Mouse (Mus musculus): ENCODE data around the gene Fignl2. TPM values are rescaled to one million over a fixed set of nuclear protein-coding genes. Genes with fewer than 3 reads are reported as not detected.

Fignl2 gene
- polyA plus RNA-seq, 1 experiment, result 0.86 TPM

DNA sequence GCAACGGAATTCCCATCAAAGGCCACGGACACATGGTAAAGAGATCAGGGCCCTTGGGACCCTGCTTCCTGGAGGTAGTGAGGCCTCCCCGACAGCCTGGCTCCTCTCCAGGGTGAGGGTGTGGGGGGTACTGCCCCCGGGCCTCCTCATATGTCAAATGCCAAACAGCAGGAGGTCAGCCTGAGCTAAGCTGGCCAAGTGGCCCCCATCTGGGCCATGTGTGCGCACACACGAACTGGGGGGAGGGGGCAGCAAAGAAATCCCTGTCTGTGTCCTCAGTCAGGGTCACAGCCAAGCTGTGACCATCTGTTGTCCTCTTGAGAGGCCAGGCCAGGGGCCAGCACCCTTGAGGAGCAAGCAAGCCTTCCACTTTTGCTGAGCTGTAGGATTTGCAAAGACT is 13.3 kb downstream of the Fignl2 start:
- Histone ChIP-seq H3K36me3 (ENCODE audit: control insufficient read depth, insufficient read depth, low read length) (no peaks in the 10 kb centered on the region), H3K27me3 (ENCODE audit: control insufficient read depth, insufficient read depth, low read length) (no peaks in the 10 kb centered on the region), H3K27ac (ENCODE audit: control insufficient read depth, insufficient read depth, low read length) (no peak overlapping the region), H3K4me3 (ENCODE audit: control insufficient read depth, insufficient read depth, low read length) (no peak overlapping the region), H3K4me1 (replicated peaks; ENCODE audit: control insufficient read depth, insufficient read depth, low read length) (no peaks in the 10 kb centered on the region)
- DNase-seq, result no peak
- WGBS, result 88% methylated on average over 6 of the region's 6 CpGs
- TF ChIP-seq POLR2A (IDR thresholded peaks at IDR 0.05; ENCODE audit: control insufficient read depth, extremely low read depth, insufficient read depth, low read length, poor library complexity) (no peak), CTCF (IDR thresholded peaks at IDR 0.05; ENCODE audit: borderline replicate concordance, control insufficient read depth, extremely low read depth, insufficient read depth, low read length, poor library complexity) (no peak)

DNA sequence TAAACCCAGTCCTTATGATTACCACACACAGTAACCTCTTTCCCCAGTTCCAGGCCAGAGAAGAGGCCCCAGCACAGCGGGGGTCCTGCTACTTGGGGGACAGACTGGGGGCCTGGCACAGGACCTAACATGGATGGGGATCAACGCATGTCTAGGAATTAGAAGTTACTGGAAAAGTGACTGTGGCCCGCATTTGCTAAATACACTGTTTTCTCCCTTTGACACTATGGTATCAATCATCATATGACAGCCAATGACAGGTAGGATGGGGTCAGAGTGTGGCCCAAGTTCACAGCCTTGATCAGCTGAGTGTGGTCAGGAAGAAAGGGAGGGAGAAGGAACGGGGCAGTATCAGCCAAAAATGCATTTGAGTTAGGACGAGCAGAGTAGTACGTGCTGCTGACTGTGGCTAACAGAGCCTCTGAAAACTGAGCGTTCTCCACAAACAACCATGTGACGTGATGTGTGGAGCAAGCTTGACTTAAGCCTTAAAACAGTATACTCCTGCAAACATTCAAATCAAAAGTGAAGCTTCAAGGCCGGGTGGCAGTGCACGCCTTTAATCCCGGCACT is 18.0 kb downstream of the Fignl2 start:
- Histone ChIP-seq H3K27ac (ENCODE audit: control insufficient read depth, insufficient read depth, low read length) (no peak overlapping the region), H3K4me1 (replicated peaks; ENCODE audit: control insufficient read depth, insufficient read depth, low read length) (no peaks in the 10 kb centered on the region), H3K27me3 (ENCODE audit: control insufficient read depth, insufficient read depth, low read length) (no peaks in the 10 kb centered on the region; the same call in 1 of the 2 replicates), H3K36me3 (ENCODE audit: control insufficient read depth, insufficient read depth, low read length) (no peaks in the 10 kb centered on the region), H3K4me3 (ENCODE audit: control insufficient read depth, insufficient read depth, low read length) (no peak overlapping the region)
- no peak for DNase-seq
- no peak for TF ChIP-seq POLR2A (IDR thresholded peaks at IDR 0.05; ENCODE audit: control insufficient read depth, extremely low read depth, insufficient read depth, low read length, poor library complexity)
- TF ChIP-seq CTCF (IDR thresholded peaks at IDR 0.05; ENCODE audit: borderline replicate concordance, control insufficient read depth, extremely low read depth, insufficient read depth, low read length, poor library complexity), result no peak
- WGBS, result 90% methylated on average over 11 of the region's 11 CpGs

DNA sequence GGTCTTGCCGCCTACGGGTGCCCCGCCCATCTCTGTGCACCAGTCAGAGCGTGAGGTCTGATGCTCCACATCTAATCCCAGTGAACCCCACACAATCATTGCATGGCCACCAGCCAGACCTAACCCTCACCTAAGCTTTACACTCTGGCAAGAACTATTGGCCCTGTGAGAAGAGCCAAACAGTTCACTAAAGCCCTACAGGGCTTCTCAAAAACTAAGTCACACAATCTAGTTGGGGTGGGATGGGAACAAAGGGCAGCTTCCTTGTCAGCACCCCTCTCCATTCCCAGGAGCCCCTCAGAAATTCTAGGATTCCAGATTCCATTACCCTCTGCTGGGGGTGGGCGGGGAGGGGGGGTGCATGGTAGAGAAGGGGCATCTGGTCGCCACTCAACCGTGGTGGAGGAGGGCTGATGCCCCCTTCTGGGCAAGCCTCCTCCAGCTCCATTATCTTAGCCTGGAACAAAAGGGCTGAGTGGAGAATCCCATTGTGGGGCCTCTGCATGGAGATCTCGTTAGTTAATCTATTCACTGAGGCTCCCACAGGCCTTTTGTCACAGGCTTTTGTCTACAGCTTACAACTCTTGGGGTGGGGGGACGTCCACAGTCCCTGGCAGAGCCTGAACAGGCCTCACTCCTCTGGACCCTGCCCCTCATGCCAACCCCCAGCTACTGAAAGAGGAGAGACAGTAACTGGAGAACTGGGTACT is 18.6 kb downstream of the Fignl2 start:
- WGBS, result 80% methylated on average over 9 of the region's 9 CpGs

DNA sequence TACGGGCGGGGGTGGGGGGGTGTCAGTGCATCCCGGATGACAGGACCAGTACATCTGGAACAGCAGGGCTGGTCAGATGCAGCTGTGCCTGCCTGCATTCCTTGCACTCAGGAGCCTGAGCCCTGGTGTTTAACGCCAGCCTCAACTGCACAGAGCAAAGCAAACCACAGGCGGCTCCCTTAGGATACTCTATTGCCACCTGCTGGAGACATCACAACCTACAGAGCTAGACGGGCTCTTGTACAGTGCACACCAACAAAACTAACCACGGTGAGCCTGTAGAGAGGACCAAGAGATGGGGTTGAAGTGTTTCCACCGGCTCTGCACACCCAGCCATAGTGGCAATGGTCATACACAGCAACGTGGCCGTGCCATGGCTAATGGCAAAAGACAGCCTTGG is 22.1 kb downstream of the Fignl2 start:
- no peaks in the 10 kb centered on the region for H3K4me1 ChIP-seq (replicated peaks; ENCODE audit: control insufficient read depth, insufficient read depth, low read length)
- TF ChIP-seq POLR2A (IDR thresholded peaks at IDR 0.05; ENCODE audit: control insufficient read depth, extremely low read depth, insufficient read depth, low read length, poor library complexity) (no peak), CTCF (IDR thresholded peaks at IDR 0.05; ENCODE audit: borderline replicate concordance, control insufficient read depth, extremely low read depth, insufficient read depth, low read length, poor library complexity) (no peak)
- no peak overlapping the region for H3K4me3 ChIP-seq (ENCODE audit: control insufficient read depth, insufficient read depth, low read length)
- no peak overlapping the region for H3K27ac ChIP-seq (ENCODE audit: control insufficient read depth, insufficient read depth, low read length)
- no peaks in the 10 kb centered on the region for H3K36me3 ChIP-seq (ENCODE audit: control insufficient read depth, insufficient read depth, low read length)
- WGBS, result 42% methylated on average over 10 of the region's 10 CpGs
- peak; percentile 42 for DNase-seq
- H3K27me3 ChIP-seq (ENCODE audit: control insufficient read depth, insufficient read depth, low read length), result peaks cover 10% of the 10 kb centered on the region; the same call in 1 of the 2 replicates

More for the DNA sequence above, 18.6 kb downstream of the Fignl2 start:
- no peak for DNase-seq
- TF ChIP-seq CTCF (IDR thresholded peaks at IDR 0.05; ENCODE audit: borderline replicate concordance, control insufficient read depth, extremely low read depth, insufficient read depth, low read length, poor library complexity) (no peak), POLR2A (IDR thresholded peaks at IDR 0.05; ENCODE audit: control insufficient read depth, extremely low read depth, insufficient read depth, low read length, poor library complexity) (no peak)
- H3K4me1 ChIP-seq (replicated peaks; ENCODE audit: control insufficient read depth, insufficient read depth, low read length), result no peaks in the 10 kb centered on the region
- H3K27me3 ChIP-seq (ENCODE audit: control insufficient read depth, insufficient read depth, low read length), result no peaks in the 10 kb centered on the region; the same call in 1 of the 2 replicates
- H3K36me3 ChIP-seq (ENCODE audit: control insufficient read depth, insufficient read depth, low read length), result no peaks in the 10 kb centered on the region
- no peak overlapping the region for H3K27ac ChIP-seq (ENCODE audit: control insufficient read depth, insufficient read depth, low read length)
- H3K4me3 ChIP-seq (ENCODE audit: control insufficient read depth, insufficient read depth, low read length), result no peak overlapping the region

DNA sequence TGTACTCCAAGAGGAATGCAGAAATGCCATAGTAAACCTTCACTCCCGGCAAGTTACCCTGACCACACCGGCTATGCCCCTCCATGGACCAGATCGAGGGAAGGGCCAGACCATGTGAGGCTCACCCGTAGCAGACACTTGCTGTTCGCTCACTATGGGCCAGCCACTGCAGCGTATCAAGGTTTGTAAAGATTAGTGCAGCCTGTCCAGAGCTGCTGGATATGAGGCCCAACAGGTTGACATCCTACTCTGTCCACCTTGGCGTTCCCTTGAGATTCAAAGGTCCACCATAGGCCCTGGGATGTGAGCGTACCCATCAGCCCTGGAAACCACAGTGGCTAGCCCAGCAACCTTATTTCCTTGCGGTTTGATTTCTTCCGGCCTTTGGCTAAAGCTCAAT is 23.8 kb downstream of the Fignl2 start:
- TF ChIP-seq CTCF (IDR thresholded peaks at IDR 0.05; ENCODE audit: borderline replicate concordance, control insufficient read depth, extremely low read depth, insufficient read depth, low read length, poor library complexity) (no peak), POLR2A (IDR thresholded peaks at IDR 0.05; ENCODE audit: control insufficient read depth, extremely low read depth, insufficient read depth, low read length, poor library complexity) (no peak)
- DNase-seq, result no peak
- no peaks in the 10 kb centered on the region for H3K4me1 ChIP-seq (replicated peaks; ENCODE audit: control insufficient read depth, insufficient read depth, low read length)
- no peak overlapping the region for H3K4me3 ChIP-seq (ENCODE audit: control insufficient read depth, insufficient read depth, low read length)
- H3K36me3 ChIP-seq (ENCODE audit: control insufficient read depth, insufficient read depth, low read length), result no peaks in the 10 kb centered on the region
- H3K27ac ChIP-seq (ENCODE audit: control insufficient read depth, insufficient read depth, low read length), result no peak overlapping the region
- peaks cover 10% of the 10 kb centered on the region; the same call in 1 of the 2 replicates for H3K27me3 ChIP-seq (ENCODE audit: control insufficient read depth, insufficient read depth, low read length)
- 81% methylated on average over 10 of the region's 10 CpGs for WGBS

DNA sequence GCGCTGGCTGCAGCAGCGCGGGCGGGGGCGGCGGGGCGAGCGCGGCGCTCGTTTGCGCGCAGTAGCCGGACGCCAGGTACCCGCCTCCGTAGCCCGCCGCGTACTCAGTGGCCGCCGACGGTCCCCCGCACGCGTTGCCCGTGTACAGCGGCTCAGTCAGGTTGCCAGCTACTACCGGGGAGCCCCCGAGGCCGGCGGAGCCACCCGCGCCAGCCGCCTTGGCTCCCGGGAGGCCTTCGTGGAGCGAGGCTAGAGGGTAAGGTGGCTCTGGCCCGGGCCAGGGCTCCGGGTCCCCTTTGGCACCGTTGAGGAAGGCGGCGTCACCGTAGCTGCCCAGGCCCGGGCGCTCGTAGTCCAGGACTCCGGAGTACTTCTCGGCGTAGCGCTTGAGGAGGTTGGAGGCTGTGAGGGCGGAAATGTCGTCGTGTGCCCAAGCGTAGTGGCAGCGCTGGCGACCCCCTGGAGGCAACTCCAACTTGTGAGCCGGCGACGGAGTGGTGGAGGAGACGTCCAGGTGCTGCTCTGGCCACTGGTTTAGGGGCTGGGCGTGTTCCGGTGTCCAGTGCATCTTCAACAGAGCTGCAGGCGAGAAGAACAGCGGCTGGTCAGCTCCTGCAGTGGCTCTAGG is 24.4 kb downstream of the Fignl2 start:
- no peak for TF ChIP-seq POLR2A (IDR thresholded peaks at IDR 0.05; ENCODE audit: control insufficient read depth, extremely low read depth, insufficient read depth, low read length, poor library complexity)
- TF ChIP-seq CTCF (IDR thresholded peaks at IDR 0.05; ENCODE audit: borderline replicate concordance, control insufficient read depth, extremely low read depth, insufficient read depth, low read length, poor library complexity), result no peak
- Histone ChIP-seq H3K27me3 (ENCODE audit: control insufficient read depth, insufficient read depth, low read length) (peaks cover 10% of the 10 kb centered on the region; the same call in 1 of the 2 replicates), H3K36me3 (ENCODE audit: control insufficient read depth, insufficient read depth, low read length) (no peaks in the 10 kb centered on the region), H3K27ac (ENCODE audit: control insufficient read depth, insufficient read depth, low read length) (no peak overlapping the region), H3K4me1 (replicated peaks; ENCODE audit: control insufficient read depth, insufficient read depth, low read length) (no peaks in the 10 kb centered on the region), H3K4me3 (ENCODE audit: control insufficient read depth, insufficient read depth, low read length) (no peak overlapping the region)
- no peak for DNase-seq
- WGBS, result 27% methylated on average over 65 of the region's 65 CpGs
